Mouse (Mus musculus) naive thymus-derived CD4-positive, alpha-beta T cell, adult 2 months (primary cell): Measurements from ENCODE around the gene Eef2k.
"Not testable (repeated sequence)": the region's sequence is repeated elsewhere in the genome, so short reads cannot be mapped to it uniquely, and the experiment has no call there.

Experiments used
- DNase-seq: peaks from one replicate; pipeline ENCODE4 v3.0.0-alpha.2; 2011; ENCODE audit warnings: low read depth

The Eef2k gene

DNA sequence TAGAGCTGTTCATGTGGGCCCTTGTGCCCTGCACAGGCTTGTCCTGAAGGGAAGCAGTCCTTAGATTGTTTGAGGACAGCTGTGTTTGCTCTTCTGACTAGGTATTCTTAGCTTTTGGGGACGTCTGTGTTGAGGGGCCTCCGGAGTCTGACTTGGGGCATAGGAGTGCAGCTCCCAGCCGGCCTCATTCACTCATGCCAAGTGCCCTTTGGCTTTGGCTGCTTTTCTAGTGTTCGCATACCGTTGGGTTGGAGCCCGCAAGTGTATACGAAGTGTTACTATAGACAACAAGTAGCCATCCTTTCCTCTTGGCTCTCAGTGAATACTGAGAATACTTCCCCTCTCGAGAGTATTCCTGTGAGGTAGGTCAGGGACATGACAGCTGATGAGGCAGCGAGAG is 95.6 kb downstream of the Eef2k start:
- no peak for DNase-seq

DNA sequence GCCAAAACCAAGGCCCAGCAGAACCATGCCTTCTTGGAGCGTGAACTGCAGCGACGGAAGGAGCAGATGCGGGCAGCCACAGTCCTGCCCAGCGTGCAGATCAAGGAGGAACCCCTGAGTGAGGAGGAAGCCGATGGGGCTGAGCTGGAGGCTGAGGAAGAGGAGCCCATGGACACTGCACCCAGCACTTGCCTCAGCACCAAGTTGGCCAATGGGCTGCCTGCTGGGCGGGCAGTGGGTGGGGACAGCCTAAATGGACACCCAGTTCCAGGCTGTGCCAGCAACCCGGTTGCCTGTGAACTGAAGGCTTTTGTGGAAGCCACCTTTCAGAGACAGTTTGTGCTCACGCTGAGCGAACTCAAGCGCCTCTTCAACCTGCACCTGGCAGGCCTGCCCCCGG is 97.7 kb downstream of the Eef2k start:
- no peak for DNase-seq

DNA sequence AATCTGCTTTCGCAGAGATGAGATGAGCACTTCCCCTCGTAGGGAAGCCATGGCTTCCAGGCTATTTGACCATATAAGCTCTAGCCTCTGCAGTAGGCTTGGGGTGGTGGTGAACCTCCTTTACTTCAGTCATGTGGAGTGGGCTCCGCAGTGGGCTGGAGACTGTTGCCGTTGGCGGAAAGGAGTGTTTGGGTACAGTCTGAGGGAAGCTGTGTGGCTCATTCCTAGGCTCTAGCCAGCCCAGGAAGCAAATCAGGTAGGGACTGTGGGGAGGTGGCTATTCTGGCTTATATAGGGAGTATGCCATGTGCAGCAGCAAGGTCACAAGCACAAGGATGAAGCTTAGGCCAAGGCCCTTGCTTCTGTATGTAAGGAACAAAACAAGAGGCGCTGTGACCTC is 98.6 kb downstream of the Eef2k start:
- no peak for DNase-seq

DNA sequence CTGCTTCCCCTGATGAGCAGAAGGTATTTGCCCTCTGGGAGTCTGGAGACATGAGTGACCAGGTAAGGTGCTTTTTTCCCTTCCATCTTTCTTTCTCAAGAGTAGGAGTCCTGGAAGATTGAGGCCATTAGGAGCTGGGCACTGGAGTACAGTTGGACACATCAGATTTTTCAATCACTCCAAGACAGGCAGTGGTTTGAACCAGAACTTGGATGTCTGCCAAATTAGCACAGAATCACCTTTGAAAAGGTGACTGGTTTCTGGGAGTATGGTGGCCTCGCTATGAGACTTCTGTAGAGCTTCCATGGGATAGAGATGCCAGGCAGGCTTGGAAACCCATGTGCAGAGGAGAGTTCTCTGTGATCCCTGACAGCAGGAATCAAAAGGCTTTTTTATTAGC is 99.9 kb downstream of the Eef2k start:
- DNase-seq, result no peak

DNA sequence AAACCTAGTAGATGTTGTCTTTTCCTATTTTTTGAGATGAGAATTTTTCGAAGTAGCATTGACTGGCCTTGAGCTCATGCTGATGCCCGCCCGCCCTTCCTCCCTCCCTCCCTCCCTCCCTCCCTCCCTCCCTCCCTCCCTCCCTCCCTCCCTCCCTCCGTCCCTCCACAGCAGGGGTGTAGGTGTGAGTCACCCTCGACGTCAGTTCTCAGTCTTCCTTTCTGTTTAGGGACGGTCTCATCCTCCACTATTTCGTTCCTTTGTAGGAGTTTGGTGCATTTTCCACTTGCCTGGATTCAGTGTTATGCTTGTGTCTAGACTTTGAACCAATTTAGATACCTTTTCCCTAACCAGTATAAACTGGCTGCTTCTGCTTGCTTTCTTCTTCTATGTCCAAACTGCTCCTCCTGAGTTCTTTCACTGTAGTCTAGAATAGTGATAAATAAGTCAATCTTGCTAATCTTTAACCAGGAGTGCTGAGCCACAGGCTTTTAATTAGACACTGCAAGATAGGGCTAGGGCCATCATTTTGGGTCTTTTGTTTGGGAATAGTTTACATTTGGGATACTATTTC is 101.4 kb downstream of the Eef2k start:
- no peak for DNase-seq

DNA sequence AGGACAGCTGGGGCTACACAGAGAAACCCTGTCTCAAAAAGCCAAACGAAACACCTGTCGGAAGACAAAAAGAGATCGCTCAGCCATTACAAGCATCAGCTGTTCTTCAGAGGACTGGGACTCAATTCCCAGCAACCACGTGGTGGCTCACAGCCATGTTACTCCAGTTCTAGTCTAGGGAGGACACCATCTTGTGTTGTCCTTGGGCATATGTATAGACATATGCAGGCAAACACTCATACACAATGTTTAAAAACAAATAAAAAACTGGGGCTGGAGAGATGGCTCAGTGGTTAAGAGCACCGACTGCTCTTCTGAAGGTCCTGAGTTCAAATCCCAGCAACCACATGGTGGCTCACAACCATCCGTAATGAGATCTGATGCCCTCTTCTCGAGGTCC is 111.0 kb downstream of the Eef2k start:
- DNase-seq, result not testable (repeated sequence)
